Mouse (Mus musculus): ENCODE data around the gene Fam193a.

DNA sequence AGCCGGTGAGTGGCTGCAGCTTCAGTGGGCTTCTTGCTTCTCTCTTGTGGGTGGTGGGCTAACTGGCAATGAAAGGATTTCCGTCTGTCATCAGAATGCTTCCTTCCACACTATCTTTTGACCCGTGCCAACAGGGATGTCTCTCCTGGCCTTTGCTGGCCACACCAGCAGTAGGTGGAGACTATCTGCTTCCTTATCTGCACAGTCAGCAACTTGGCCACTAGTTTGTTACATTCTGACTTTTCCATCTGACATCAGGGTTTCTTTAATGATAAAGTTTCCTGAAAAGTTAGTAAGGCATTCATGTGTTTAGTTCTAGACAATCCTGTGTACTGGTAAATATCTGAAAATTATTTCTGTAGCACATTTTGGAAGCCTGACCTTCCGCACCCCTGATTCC lies 41.1 kb downstream of the Fam193a start:
- TF ChIP-seq CTCF (IDR thresholded peaks at IDR 0.05; ENCODE audit: control insufficient read depth, insufficient read depth, insufficient replicate concordance, low read depth, low read length) (no peak), POLR2A (IDR thresholded peaks at IDR 0.05; ENCODE audit: control insufficient read depth, low read depth, low read length) (no peak)

Measured in testis, adult 2 months (tissue).